Mouse (Mus musculus) retina, adult 2 months (tissue): ENCODE results near the gene Sel1l3.

ENCODE experiments used
- DNase-seq: peaks from one replicate; pipeline ENCODE4 v3.0.0-alpha.2; 2012; ENCODE audit warnings: low read depth, low spot score

Gene Sel1l3

GRCm38 (mm10) chr5:53091331-53091730 is 122.4 kb downstream of the Sel1l3 start:
- no peak for DNase-seq

GRCm38 (mm10) chr5:53087452-53087851 is 126.3 kb downstream of the Sel1l3 start:
- no peak for DNase-seq

DNA sequence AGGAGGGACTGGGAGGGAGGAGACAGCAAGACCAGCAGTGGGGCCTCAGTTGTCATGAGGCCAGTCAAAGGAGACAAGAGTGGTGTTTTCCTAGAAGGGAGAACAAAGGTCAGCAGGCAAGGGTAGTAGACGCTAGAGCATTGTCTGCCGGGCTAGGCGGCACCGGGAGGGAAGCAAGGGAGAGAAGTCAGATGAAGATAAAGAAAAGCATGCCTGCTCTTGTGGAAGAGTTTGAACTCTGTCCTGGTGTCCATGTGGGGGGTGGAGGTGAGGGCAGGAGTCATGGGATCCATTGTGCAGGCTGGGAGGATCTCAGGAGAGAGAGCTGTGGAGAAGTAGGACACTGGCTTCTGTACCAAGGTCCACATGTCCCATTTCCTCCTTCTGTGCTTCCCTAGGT is 135.3 kb downstream of the Sel1l3 start:
- DNase-seq, result no peak

DNA sequence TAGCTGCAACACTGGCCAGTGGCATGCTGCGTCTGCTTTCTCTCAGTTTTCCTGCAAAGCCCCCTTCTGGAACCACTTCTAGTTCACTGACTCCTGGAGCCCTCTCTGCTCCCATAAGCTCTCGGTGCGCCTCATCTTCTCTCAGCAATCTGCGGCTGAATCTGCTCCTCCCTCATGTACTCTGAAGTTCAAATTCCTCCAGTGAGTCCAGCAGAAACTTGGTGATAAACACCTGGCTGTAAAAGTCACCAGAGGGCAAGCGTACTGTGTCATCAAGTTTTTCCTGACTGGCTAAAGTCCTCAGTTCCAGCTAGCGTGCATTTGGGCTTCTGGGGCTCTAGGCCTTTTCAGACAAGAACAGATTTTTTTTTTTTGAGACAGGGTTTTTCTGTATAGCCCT is 139.2 kb downstream of the Sel1l3 start:
- no peak for DNase-seq

DNA sequence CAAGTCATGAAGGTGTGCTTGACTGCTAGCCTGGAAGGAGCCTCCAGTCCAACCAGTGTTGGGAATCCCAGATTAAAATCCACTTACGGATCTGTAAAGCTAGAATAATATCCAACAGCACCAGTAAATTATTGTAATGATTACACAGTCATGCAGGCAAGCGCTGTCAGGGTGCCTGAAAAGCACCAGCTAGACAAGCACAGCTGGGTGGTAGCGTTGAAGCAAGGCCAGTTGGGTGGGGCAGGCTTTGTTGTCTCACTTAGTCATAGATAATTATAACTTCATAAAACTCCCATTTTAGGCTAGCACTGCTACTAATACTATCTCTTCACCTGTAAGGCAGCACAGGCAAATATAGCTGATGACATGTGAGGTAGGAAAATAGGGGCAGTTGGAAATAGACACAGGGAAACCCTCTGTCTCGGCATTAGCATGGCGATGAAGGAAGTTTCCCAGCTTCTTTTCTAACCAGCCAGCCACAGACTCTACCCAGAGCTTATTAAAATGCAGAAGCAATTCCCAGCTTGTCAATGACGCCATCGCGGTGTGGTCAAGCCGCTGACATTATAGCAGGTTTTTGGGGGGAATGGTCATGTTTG is 152.1 kb downstream of the Sel1l3 start:
- DNase-seq, result no peak
